Mouse (Mus musculus): ENCODE measurements around the gene Csdc2.

DNA sequence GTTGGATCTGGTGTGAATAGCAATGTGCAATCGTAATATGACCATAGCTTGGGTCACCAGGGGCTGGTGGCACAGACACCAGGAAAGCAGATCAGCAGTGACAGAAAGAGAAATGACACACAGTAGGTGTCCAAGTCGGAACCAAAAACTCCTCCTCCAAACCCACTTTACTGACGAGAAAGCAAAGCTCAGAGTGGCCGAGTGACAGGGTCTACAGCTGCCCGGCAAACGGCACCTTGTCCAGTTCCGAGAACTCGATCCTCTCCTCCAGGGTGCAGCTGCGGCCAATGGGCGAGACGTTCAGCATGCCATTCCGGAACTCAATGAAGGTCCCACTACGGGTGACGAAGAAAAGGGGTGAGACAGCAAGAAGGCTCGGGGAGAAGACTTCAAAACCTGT is 18.9 kb downstream of the Csdc2 start:
- no peak for TF ChIP-seq EP300 (IDR thresholded peaks at IDR 0.05; ENCODE audit: low read depth)
- no peak for TF ChIP-seq CTCF (IDR thresholded peaks at IDR 0.05; ENCODE audit: low read depth)
